Mouse (Mus musculus): ENCODE data around the gene Terb1.
A peak's percentile ranks its signal among the peaks of the same experiment; 100 is the strongest.

Terb1 gene

GRCm38 (mm10) chr8:104509061-104510006 lies at the start of gene Terb1:
TSS of gene Terb1 (minus strand) at chr8:104509910.
- DNase-seq (ENCODE audit: low spot score in 2 of 2): peak; percentile 64 to 67

GRCm38 (mm10) chr8:104557226-104557625 lies 47.5 kb upstream of the Terb1 start:
- DNase-seq (ENCODE audit: low spot score in 2 of 2): no peak

- no peak for DNase-seq (ENCODE audit: low spot score in 2 of 2)
These were observed 45.5 kb upstream of the Terb1 start for GRCm38 (mm10) chr8:104555191-104555590.

- DNase-seq (ENCODE audit: low spot score in 2 of 2): no peak
These were observed 33.8 kb upstream of the Terb1 start for GRCm38 (mm10) chr8:104543440-104544045.

DNA sequence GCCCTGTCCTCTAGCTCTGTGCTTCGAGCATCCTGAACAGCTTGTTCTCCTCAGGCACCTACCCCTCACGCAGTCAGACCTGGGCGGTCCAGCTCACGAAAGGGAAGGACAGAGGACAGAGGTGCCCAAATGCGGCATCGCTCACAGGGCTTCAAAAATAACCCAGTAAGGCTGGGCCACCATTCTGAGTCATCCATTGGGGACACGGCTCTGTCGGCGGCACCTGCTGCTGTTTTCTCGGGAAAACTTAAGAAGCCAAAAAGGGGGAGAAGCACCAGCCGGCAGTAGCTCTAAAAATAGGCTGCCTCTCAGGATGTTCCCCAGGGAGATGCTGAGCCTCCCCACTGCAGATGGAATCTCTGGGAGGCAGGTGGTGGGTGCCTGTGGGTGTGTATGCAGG lies 32.5 kb upstream of the Terb1 start:
- peak; percentile 74 to 86 for DNase-seq (ENCODE audit: low spot score in 2 of 2)

DNA sequence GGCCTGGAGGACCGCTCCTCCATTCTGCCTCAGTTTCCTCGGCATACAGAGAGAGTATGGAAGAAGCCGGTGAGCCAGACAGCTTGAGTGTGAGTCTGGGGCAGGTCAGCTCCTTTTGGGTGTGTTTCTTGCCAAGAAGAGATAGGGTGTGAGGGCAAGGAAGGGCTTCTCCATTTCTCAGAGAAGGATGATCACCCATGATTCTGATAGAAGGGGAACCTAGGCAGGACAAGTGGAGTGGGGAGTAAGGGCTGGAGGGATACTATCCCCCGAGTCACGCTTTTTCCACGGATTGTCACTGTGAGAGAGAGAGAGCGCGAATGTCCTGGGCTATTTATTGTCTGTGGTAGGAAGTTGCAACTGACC lies 31.8 kb upstream of the Terb1 start:
- no peak for DNase-seq (ENCODE audit: low spot score in 2 of 2)

GRCm38 (mm10) chr8:104540710-104541514 lies 31.2 kb upstream of the Terb1 start:
- peak; percentile 58 to 60 for DNase-seq (ENCODE audit: low spot score in 2 of 2)

GRCm38 (mm10) chr8:104540238-104540637 lies 30.5 kb upstream of the Terb1 start:
- no peak for DNase-seq (ENCODE audit: low spot score in 2 of 2)

DNA sequence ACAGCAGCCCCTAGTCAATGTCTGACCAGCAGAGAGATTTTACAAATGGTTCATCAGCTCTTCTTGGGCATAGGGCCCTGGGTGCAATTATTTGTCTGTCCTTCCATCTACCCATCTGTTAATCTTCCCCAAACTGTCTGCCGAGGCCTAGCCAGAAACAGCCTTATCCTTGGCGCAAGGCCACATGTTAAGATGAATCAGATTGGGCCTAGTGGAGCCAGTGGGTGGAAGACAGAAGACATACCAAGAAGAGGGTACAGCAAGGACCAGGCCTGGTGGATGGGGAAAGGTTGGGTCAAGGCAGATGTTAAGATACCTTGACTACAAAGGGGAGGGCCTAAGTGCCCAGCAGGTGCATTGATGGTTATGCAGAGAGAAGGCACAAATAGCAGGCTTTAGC lies 29.9 kb upstream of the Terb1 start:
- DNase-seq (ENCODE audit: low spot score in 2 of 2): peak; percentile 58 to 68

DNA sequence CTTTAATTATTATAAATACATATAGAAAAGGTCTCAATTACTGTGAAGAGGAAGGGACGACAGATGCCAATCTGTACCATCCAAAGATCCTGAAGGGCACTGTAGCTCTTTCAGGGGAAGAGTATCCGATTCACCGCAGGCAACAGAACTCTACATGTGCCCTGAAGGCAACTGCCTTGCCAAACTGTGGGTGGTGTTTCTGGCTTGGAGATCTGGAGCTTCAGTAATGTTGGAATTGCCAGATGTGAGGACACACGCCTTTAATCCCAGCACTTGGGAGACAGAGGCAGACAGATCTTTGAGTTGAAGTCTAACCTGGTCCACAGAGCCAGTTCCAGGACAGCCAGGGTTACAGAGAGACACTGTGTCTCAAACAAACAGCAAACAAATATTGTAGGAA lies 29.2 kb upstream of the Terb1 start:
- DNase-seq (ENCODE audit: low spot score in 2 of 2): no peak

- no peak for DNase-seq (ENCODE audit: low spot score in 2 of 2)
These were observed 26.3 kb upstream of the Terb1 start for GRCm38 (mm10) chr8:104536028-104536427.

GRCm38 (mm10) chr8:104535378-104535777 lies 25.7 kb upstream of the Terb1 start:
- no peak for DNase-seq (ENCODE audit: low spot score in 2 of 2)

- DNase-seq (ENCODE audit: low spot score in 2 of 2): no peak
These were observed 25.1 kb upstream of the Terb1 start for GRCm38 (mm10) chr8:104534779-104535141.

DNA sequence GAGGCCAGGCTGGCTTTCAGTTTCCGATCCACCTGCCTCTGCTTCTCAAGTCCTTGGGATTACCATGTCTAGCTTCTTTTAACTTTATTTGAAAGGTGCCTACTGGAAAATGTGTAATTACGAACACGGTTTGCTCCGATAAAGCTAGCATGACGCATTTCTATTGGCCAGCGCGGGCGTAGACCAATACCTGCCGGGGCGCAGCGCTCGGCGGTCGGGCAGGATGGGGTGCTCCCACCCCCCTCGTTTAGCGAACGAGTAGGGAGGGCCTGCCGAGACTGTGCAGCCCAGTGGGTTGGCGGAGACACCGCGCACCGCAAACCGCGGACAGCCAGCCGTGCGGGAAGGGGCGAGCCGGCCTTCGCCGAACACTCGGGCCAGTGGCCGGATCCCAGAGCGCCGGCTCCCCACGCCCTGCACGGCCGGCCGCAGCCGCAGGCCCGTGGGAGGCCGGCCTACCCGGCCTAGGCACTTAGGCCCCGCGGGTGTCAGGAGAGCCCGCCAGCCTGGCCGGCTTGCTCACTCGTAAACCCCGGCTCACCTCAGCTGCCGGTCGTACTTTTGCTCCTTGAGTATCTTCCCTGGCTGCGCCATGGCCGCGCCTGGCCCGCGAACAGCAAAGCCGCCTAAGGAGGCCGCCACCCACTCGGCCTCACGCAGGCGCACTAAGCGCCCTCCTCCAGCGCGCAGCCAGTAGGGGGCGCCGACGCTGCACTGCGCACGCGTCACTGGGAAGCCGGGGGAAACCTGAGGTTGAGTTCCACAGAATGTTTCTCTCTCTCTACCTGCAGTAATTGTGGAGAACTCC lies 24.5 kb upstream of the Terb1 start, which contains the start of the genes Nae1 and Car7:
Nae1 (minus strand) TSS at position 667 of the 808 bp plus-strand sequence.
Car7 (plus strand) TSS at position 719 of the 808 bp plus-strand sequence.
- peak; percentile 93 to 95 for DNase-seq (ENCODE audit: low spot score in 2 of 2)

- DNase-seq (ENCODE audit: low spot score in 2 of 2): no peak
These were observed 23.8 kb upstream of the Terb1 start for GRCm38 (mm10) chr8:104533551-104533950.

GRCm38 (mm10) chr8:104529671-104530070 lies 20.0 kb upstream of the Terb1 start:
- DNase-seq (ENCODE audit: low spot score in 2 of 2): no peak

GRCm38 (mm10) chr8:104517872-104518271 lies 8.2 kb upstream of the Terb1 start:
- no peak for DNase-seq (ENCODE audit: low spot score in 2 of 2)

GRCm38 (mm10) chr8:104510134-104510533 lies 424 bp upstream of the Terb1 start:
- no peak for DNase-seq (ENCODE audit: low spot score in 2 of 2)

DNA sequence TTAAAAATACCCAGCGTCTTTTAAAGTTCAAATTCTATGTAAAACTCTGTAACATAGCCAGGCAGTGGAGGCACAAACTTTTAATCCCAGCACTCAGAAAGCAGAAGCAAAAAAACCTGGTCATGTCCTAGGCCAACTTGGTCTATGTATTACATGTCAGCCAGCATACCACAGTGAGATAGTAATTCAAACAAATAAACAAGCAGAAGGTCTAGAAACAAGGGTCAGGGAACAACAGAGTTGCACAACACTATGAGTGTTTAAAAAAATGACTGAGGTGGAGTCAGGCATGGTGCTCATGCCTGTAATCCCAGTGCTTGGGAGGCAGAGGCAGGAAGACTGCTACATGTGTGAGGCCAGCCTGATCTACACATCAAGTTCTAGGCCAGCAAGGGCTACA lies 30.6 kb downstream of the Terb1 start:
- no peak for DNase-seq (ENCODE audit: low spot score in 2 of 2)

DNA sequence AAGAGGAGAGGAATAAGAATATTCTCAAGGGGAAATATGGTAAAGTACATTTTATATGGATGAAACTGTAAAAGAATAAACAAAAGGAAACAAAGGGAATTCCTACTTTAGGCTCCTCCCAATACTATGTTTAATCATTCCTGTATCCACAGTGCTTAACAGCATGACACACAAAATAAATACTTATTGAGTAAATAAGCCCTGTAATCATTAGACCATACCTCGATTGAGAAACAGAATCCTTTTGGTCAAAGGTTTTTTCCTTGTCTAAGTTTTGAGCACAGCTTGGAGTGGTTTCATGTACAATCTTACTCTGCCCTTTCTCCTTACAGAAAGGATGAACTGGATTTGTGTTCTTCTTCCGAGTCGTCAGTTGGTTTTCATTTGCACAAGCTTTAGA lies 37.2 kb downstream of the Terb1 start:
- DNase-seq (ENCODE audit: low spot score in 2 of 2): no peak

GRCm38 (mm10) chr8:104467463-104467862 lies 42.2 kb downstream of the Terb1 start:
- DNase-seq (ENCODE audit: low spot score in 2 of 2): no peak

Data from right cerebral cortex, postnatal 10 days (tissue).